Mouse (Mus musculus): ENCODE measurements around the gene Homer1.

Homer1 gene

GRCm38 (mm10) chr13:93299316-93299715 lies at the start of gene Homer1:
TSS of gene Homer1 (plus strand) at chr13:93299635.
- no peak for DNase-seq (ENCODE audit: low read depth, low spot score)

- no peak for DNase-seq (ENCODE audit: low read depth, low spot score)
Observed at GRCm38 (mm10) chr13:93251732-93252131, 47.7 kb upstream of the Homer1 start.

- DNase-seq (ENCODE audit: low read depth, low spot score), result no peak
Observed at GRCm38 (mm10) chr13:93252175-93252574, 47.3 kb upstream of the Homer1 start.

GRCm38 (mm10) chr13:93252941-93253340 lies 46.5 kb upstream of the Homer1 start:
- no peak for DNase-seq (ENCODE audit: low read depth, low spot score)

- DNase-seq (ENCODE audit: low read depth, low spot score), result no peak
Observed at GRCm38 (mm10) chr13:93267151-93267550, 32.3 kb upstream of the Homer1 start.

GRCm38 (mm10) chr13:93300581-93300980 lies 1.1 kb downstream of the Homer1 start:
- DNase-seq (ENCODE audit: low read depth, low spot score), result no peak

- no peak for DNase-seq (ENCODE audit: low read depth, low spot score)
Observed at GRCm38 (mm10) chr13:93301060-93301459, 1.6 kb downstream of the Homer1 start.

GRCm38 (mm10) chr13:93302846-93303562 lies 3.6 kb downstream of the Homer1 start:
- no peak for DNase-seq (ENCODE audit: low read depth, low spot score)

- peak; percentile 92 for DNase-seq (ENCODE audit: low read depth, low spot score)
Observed at GRCm38 (mm10) chr13:93303563-93304250, 4.3 kb downstream of the Homer1 start.

- DNase-seq (ENCODE audit: low read depth, low spot score), result no peak
Observed at GRCm38 (mm10) chr13:93304251-93305001, 5.0 kb downstream of the Homer1 start.

- DNase-seq (ENCODE audit: low read depth, low spot score), result no peak
Observed at GRCm38 (mm10) chr13:93305149-93305548, 5.7 kb downstream of the Homer1 start.

GRCm38 (mm10) chr13:93305636-93306035 lies 6.2 kb downstream of the Homer1 start:
- DNase-seq (ENCODE audit: low read depth, low spot score), result no peak

- no peak for DNase-seq (ENCODE audit: low read depth, low spot score)
Observed at GRCm38 (mm10) chr13:93306545-93306944, 7.1 kb downstream of the Homer1 start.

GRCm38 (mm10) chr13:93307700-93308099 lies 8.3 kb downstream of the Homer1 start:
- DNase-seq (ENCODE audit: low read depth, low spot score), result no peak

GRCm38 (mm10) chr13:93309295-93309694 lies 9.9 kb downstream of the Homer1 start:
- no peak for DNase-seq (ENCODE audit: low read depth, low spot score)

- no peak for DNase-seq (ENCODE audit: low read depth, low spot score)
Observed at GRCm38 (mm10) chr13:93312518-93312917, 13.1 kb downstream of the Homer1 start.

- no peak for DNase-seq (ENCODE audit: low read depth, low spot score)
Observed at GRCm38 (mm10) chr13:93314322-93314721, 14.9 kb downstream of the Homer1 start.

GRCm38 (mm10) chr13:93320089-93320488 lies 20.7 kb downstream of the Homer1 start:
- no peak for DNase-seq (ENCODE audit: low read depth, low spot score)

- DNase-seq (ENCODE audit: low read depth, low spot score), result no peak
Observed at GRCm38 (mm10) chr13:93326326-93326725, 26.9 kb downstream of the Homer1 start.

GRCm38 (mm10) chr13:93331721-93332120 lies 32.3 kb downstream of the Homer1 start:
- no peak for DNase-seq (ENCODE audit: low read depth, low spot score)

GRCm38 (mm10) chr13:93332491-93332890 lies 33.1 kb downstream of the Homer1 start:
- no peak for DNase-seq (ENCODE audit: low read depth, low spot score)

- DNase-seq (ENCODE audit: low read depth, low spot score), result no peak
Observed at GRCm38 (mm10) chr13:93335337-93335736, 35.9 kb downstream of the Homer1 start.
